Mouse (Mus musculus) intestine, embryonic 15.5 days (tissue): Measurements from ENCODE around the gene Amd2. TPM values are rescaled to one million over a fixed set of nuclear protein-coding genes. Genes with fewer than 3 reads are reported as not detected.

Source experiments
- ATAC-seq: fragments of 200-750 bp; cut with Nextera tagmentation; 2 replicates; pipeline ENCODE4 v1.8.0; 2017; ENCODE audit warnings: moderate TSS enrichment, moderate library complexity
- H3K27ac ChIP-seq: fragments of 300-500 bp; sonication (generic); 2 replicates; pipeline ENCODE4 v1.5.1; 2015; ENCODE audit warnings: mild to moderate bottlenecking, inconsistent platforms
- H3K27me3 ChIP-seq: fragments of 300-500 bp; sonication (generic); replicated peaks from 2 replicates; pipeline ENCODE4 v1.6.1; 2015; ENCODE audit warnings: inconsistent platforms
- H3K36me3 ChIP-seq: fragments of 300-500 bp; sonication (generic); 2 replicates; pipeline ENCODE4 v1.6.1; 2015; ENCODE audit warnings: inconsistent platforms
- H3K4me1 ChIP-seq: fragments of 300-500 bp; sonication (generic); replicated peaks from 2 replicates; pipeline ENCODE4 v1.6.1; 2015; ENCODE audit warnings: inconsistent platforms
- H3K4me2 ChIP-seq: fragments of 300-500 bp; sonication (generic); replicated peaks from 2 replicates; pipeline ENCODE4 v1.6.1; 2015; ENCODE audit warnings: mild to moderate bottlenecking, inconsistent platforms
- H3K4me3 ChIP-seq: fragments of 300-500 bp; sonication (generic); replicated peaks from 2 replicates; pipeline ENCODE4 v1.5.1; 2015; ENCODE audit warnings: inconsistent platforms
- H3K9ac ChIP-seq: fragments of 300-500 bp; sonication (generic); 2 replicates; pipeline ENCODE4 v1.6.1; 2015; ENCODE audit warnings: inconsistent platforms
- H3K9me3 ChIP-seq: fragments of 300-500 bp; sonication (generic); 2 replicates; pipeline ENCODE4 v1.6.1; 2016; ENCODE audit warnings: inconsistent platforms
- WGBS: fragments of 180-500 bp; shearing (Covaris S2); methylation state at CpG from one replicate; pipeline ENCODE4 v1.1.7; 2015; 5-methylcytosine and 5-hydroxymethylcytosine counted together
- polyA plus RNA-seq: library from polyadenylated mRNA; unstranded; fragments of >200 nt; fragmentation: Nextera tagmentation; extraction: Ambion mirVana; gene quantifications from 2 replicates; pipeline ENCODE4 v1.2.1, GENCODE M21; 2015

Gene Amd2
- polyA plus RNA-seq: 3.0 and 4.0 TPM in 2 replicates

- H3K36me3 ChIP-seq: no peaks in the 10 kb centered on the region
- no peak within 1 kb of the TSS for H3K4me2 ChIP-seq
- H3K4me3 ChIP-seq: no peak within 1 kb of the TSS
- 95% methylated on average over 8 of the region's 8 CpGs for WGBS
- H3K27me3 ChIP-seq: no peaks in the 10 kb centered on the region
- H3K27ac ChIP-seq: no peak within 1 kb of the TSS
- no peaks in the 10 kb centered on the region for H3K4me1 ChIP-seq
- no peak within 1 kb of the TSS for H3K9ac ChIP-seq
- ATAC-seq: no peak
- no peaks in the 10 kb centered on the region for H3K9me3 ChIP-seq
Measured at GRCm38 (mm10) chr10:35711792-35712191, at the start of gene Amd2. Amd2 (minus strand) TSS chr10:35711892.

GRCm38 (mm10) chr10:35761280-35761679 lies 49.6 kb upstream of the Amd2 start:
- Histone ChIP-seq H3K9me3 (no peaks in the 10 kb centered on the region), H3K4me3 (no peak overlapping the region), H3K4me2 (no peak overlapping the region), H3K36me3 (no peaks in the 10 kb centered on the region), H3K4me1 (no peaks in the 10 kb centered on the region), H3K27me3 (no peaks in the 10 kb centered on the region), H3K9ac (no peak overlapping the region), H3K27ac (no peak overlapping the region)
- ATAC-seq: no peak
- WGBS: 81% methylated on average over 3 of the region's 3 CpGs

- Histone ChIP-seq H3K4me2 (no peak overlapping the region), H3K4me1 (no peaks in the 10 kb centered on the region), H3K36me3 (no peaks in the 10 kb centered on the region), H3K9ac (no peak overlapping the region), H3K9me3 (no peaks in the 10 kb centered on the region), H3K4me3 (no peak overlapping the region), H3K27me3 (no peaks in the 10 kb centered on the region), H3K27ac (no peak overlapping the region)
- ATAC-seq: no peak
- 90% methylated on average over 2 of the region's 2 CpGs for WGBS
Measured at GRCm38 (mm10) chr10:35737639-35738038, 25.9 kb upstream of the Amd2 start.

GRCm38 (mm10) chr10:35714266-35714665 lies 2.6 kb upstream of the Amd2 start:
- Histone ChIP-seq H3K27ac (no peak overlapping the region), H3K9me3 (no peaks in the 10 kb centered on the region), H3K4me1 (no peaks in the 10 kb centered on the region), H3K36me3 (no peaks in the 10 kb centered on the region), H3K4me3 (no peak overlapping the region), H3K4me2 (no peak overlapping the region), H3K27me3 (no peaks in the 10 kb centered on the region), H3K9ac (no peak overlapping the region)
- ATAC-seq: no peak
